Mouse (Mus musculus): ENCODE data around the gene Shb.

Gene Shb

DNA sequence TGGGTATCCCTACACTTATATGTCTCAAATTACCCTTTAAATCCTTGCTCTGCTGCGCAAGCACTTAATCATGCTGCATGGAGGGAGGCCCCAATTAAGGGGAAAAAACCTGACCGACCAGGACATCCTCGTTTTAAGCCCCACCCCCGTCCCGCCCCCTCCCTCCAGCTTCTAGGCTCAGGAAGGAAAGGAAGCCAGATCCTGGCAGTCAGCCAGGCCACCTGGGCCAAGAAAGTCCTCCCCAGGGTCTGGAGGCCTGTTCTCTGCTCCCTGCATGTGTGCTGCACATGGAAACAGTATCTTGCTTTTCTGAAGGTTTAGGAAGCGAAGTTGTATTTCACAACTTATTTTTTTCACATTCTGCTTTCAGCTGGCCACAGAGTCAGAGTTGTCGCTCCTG, at the start of gene Shb:
Gene Shb (minus strand): TSS at position 96 of the 400 bp plus-strand sequence.
- DNase-seq = peak; percentile 89 to 92

DNA sequence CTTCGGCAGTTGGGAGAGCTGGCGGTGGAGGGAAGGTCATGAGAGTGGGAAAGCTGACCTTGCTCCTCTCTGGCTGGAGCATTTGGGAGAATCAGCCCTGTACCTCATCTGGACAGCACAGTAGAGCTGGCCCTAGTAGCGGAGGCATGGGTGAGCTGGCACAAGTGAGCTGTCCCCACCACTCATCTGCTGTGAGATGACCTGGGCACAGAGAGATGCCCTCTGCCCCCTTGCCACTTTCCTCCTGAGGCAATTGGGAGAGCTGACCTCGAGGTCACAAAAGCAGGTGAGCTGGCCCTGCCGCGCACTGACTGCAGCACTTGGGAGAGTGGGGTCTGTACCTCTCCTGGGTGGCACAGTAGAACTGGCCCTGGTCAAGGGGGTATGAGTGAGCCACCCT, 48.8 kb upstream of the Shb start:
- no peak for DNase-seq

DNA sequence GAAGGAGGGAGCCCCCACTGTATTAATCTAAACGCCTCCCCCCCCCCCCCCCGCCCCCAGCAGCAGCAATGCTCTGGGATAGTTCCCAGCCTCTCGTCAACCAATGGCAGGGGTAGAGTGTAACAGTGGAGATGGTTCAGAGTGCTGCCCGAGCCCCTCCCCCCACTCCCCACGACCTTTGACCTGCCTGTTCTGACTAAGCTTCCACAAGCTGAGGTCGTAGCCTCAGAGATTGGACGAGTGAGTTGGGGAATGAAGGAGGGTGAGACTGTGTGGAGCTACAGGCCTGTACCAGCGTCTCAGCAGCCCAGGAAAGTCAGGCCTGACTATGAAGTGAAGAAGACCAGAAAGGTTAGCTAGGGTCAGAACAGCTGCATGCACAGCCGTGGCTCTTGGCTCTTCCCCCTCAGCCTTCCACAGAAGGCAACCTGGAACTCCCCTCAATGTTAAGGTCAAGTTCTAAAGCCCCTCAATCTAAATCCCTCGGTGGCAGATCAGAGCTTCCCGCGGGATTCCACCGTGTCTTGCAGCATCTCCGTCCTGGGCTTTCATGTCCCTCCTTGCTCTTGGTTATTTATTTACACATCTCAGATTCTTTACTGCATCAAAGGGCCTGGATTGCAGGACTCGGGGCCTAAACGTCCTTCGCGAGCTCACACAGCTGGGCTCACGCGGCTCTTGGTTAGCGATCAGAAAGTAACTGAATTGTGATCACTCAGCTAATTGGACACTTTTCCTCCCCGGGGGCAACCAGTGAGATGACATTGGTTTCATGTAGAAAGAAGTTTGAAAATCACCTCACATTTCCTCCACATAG, 46.5 kb upstream of the Shb start:
- DNase-seq = peak; percentile 59 to 71

DNA sequence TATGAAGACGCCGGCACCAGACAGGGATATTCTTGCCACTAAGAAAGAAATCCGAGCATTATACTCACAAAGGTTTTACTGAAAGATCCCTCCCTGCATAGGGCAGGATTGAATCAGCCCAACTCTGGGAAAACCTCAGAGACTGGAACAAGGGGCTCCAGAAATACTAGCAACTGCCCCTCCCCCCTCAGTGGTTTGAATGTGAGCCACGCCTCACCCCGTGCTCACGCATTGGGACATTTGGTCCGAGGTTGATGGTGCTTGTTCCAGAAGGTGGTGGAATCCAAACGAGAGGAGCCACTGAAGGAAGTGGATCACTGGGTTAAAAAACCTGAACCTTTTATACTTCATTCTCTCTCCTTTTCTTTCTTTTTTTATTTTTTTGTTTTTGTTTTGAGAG, 45.4 kb upstream of the Shb start:
- DNase-seq = no peak

GRCm38 (mm10) chr4:45574614-45575169, 42.4 kb upstream of the Shb start:
- no peak for DNase-seq

DNA sequence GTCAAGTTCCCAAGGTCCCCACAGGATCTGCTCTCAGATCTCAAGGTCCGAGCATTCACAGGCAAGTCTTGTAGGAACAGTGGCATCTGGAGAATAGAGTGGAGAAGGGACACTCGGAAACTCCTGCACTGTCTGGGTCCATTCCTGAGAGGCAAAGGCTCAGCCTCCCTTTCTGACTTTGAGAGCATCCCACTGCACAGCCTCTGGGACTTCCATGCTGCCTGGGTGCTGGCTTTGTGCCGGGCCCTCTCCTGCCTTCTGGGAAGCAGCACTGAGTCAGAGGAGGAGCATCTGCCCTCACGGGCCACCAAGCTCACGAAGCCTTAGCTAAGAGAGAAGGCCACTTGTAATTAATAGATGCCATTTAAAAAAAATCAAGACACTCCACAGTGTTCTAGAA, 37.3 kb upstream of the Shb start:
- no peak for DNase-seq

DNA sequence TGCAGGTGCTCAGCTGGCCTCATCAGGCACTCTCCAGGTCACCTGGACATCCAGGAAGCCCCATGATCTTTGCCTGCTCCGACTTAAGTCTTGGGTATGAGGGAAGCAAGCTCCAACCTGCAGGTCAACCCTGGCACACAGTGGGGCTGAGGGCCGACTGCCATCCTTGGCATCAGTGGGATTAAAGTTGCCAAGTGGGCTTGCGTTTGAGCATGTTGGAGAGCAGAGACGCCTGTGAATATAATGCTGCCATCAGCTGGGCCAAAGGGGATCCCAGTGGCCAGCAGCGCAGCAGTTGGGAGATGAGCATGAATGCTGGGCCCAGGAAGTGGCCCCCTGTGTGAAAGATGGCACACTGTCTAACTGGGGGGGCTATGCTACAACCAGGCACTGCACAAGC, 25.9 kb upstream of the Shb start:
- no peak for DNase-seq

DNA sequence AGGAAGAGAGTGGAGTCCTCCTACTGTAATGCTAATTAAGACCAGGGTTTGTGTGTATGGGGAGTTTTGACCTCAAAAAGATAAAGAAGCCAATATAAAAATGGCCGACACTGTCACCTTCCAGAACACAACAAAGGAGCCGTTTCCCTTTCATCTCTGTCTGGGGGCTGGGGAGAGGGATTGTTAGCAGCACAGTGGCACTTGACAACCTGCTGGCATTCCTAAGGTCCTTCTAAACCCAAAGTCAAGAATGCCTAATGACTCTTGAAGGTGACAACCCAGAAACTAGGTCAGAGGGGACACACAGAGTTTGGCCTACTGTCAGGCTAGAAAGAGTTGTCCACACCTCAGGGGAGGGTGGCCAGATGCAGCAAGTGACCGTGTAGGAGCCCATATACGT, 20.3 kb upstream of the Shb start:
- DNase-seq = no peak

DNA sequence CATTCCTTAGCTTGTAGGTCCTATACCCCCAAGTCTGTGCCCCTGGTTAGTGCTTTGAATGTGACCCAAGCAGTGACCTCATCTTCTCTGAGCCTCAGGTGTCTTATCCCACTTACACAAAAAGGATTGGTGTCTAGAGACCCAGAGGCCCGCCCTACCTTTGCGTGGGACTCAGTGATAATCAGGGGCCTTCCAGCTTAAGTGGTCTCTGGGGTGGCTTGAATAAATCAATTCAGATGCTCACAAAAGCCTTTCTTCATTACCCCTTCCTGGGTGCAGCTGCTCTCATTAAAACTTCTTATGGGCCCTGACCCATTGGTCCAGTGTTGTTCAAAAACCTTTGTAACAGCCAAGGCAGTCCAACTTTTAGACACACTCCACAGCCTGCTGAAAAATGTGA, 18.7 kb upstream of the Shb start:
- DNase-seq = no peak

- peak; percentile 43 to 59 for DNase-seq
Observed at GRCm38 (mm10) chr4:45549514-45549913, 17.2 kb upstream of the Shb start.

DNA sequence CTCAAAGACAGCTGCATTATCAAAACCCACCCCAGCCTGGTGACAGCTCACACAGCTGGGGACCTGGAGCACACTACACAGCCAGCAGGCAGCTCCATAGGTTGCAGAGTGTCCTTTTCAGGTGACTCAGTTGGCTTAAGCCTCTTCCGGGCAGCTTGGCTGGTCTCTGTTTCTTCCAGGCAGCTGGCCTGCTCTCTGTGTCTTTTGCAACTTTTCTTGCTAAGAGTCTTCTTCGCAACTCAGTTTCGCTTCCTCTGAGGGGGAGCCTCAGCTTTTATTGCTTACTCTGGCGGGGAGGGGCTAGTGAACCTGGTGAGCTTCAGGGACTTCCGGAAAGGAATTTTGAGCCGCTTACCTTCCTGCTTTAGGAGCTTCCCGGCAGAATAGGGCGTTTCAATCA, 13.6 kb upstream of the Shb start:
- DNase-seq = no peak

DNA sequence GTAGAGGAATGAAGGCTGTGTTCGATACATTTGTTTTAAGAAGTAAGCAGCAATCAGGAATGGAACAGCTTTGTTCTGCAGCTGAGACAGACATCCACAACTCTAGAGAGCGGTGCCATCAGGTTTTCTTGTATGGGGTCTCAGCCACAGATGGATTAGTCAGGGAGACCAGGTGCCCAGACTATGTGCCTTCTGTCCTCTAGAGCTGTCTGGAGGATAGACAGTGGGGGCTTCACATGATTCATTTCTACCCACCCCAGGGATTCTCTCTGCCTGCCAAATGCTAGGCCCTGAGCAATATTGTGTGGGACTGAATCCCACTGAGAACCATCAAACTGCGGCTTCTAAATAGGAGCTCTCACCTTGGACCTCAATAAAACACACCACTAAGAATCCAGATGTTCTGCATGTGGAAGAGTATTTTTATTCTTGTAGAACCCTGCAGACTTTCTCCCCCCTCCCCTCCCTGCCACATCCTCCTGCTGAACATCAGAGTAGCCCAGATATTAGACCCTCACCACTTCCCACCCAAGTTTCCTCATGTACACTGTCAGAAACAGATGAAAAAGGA, 11.3 kb upstream of the Shb start:
- DNase-seq = no peak

DNA sequence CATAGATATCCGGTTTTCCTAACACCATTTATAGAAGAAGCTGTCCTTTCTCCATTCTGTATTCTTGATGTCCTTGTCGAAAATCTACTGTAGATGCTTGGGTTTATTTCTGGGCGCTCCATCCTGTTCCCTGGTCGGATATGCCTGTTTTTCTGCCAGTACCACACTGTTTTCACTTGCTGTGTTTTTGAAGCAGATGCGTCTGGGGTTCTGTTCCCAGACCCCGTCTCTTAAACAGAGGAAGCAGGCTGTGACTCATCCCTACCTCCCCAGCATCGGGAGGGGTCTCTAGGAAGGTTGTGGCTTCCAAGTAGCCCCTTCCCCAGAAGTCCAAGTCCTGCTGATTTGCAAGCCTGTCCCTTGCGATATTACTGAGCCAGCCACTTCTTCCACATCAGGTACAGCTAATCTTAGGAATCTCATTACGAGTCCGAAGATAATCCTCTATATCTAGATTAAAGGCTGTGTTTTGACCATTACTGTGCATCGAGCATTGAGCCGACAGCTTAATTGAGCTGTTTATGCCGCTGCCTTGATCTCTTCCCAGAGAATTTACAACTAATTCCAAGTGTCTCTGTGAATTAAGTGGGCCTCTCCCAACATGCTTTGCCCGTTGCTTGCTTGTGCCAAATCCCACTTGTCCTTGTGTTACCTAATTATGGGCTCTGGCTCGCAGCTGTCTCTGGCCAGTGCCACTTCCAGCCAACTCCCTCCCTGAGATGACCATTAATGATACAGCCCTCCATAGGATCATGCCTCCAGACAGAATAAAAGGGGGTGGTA, 8.1 kb upstream of the Shb start:
- no peak for DNase-seq

DNA sequence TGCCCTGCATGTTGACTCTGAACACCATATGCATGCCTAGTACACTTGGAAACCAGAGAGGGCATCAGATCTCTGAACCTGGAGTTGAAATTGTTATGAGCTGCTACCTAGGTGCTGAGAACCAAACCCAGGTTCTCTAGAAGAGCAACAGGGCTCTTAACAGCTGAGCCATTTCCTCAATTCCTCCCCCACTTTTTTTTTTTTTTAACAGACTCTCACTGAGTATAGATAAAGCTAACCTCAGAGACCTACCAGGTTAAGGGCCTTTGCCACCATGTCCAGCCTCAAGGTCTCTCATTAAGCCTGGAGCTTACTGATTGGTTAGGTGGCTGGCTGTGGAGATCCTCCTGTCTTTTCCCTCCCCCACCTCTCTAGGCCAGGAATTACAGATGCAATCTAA, 6.9 kb upstream of the Shb start:
- no peak for DNase-seq

GRCm38 (mm10) chr4:45533436-45533940, 1.2 kb upstream of the Shb start:
- DNase-seq = no peak

DNA sequence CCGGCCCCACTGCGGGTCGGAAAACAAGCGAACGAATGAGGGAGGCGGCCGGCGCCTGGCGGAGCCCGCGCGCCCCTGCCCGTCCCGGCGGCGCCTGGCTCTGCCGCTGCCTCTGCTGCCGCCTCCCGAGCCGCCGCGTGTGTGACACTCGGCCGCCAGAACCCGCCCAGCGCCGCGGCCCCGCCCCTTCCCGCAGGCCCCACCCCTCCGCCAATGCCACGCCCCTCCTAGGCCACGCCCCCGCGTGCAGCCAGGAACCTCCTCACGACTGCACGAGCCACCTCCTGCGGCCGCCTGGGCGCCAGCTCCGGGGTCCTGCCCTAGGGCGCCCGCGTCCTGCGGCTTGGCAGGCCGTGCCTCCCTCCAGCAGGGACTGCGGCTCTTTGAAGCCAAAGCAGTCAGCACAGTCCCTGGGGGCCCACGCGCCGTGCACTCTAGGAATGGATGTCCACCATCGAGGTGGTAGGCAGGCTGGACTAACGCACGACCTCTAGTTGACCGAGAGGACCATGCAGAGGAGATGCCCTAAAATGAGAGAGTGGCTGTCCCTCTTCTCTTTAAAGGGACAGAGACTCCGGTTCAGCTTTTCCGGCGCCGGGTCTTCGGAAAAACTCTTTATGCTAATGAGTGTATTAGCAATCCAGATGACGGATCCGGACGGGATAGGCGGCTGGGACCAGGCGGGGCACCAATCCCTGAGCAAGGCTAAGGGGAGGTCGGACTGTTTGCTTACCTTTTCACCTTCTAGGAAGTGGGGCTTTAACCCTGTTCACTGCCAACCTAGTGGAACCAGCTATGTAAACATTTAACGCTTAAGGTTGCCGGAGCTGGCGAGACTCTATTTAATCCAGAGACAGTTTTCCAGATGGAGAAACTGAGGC, 1.4 kb downstream of the Shb start:
- DNase-seq = peak; percentile 97 to 98

- peak in 1 of 2 experiments; percentile 33 for DNase-seq
Observed at GRCm38 (mm10) chr4:45529986-45530597, 2.2 kb downstream of the Shb start.

DNA sequence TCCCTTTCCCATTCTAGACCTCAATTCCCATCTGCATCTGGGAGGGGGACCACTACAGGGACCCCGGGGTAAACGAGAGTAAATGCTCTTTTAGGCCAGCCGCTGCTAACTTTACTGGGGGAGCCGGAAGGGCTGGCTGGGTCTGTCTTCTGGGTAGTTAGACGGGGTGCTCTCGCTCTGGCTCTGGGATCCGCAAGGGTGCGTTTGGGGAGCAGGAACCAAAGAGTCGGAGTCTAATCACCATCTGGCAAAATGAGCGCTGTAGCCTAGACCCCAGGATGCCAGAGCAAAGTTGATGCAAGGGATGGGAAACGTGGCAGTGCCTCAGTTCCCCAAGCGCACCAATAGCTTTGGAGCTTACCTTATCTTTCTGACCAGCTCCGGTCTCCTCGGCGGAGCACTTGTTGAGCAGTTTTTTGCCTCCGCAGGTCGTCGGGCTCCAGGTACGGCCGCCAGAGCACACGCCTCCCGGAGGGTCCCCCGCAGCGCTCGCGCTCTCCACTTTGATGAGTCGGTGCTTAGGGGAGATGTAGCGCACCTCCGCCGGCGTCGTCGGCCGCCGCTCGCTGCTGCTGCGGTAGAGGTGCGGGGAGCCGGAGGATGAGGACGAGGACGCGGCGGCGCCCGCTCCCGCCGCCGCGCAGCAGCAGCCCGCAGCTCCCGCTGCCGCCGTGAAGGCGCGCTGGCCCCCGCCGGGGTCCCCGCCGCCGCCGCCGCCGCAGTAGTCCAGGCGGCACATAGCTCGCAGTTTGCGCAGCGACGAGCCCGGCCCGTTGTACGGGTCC, 2.9 kb downstream of the Shb start:
- DNase-seq = peak in 1 of 2 experiments; percentile 25

- DNase-seq = peak in 1 of 2 experiments; percentile 40
Observed at GRCm38 (mm10) chr4:45528355-45529198, 3.7 kb downstream of the Shb start.
